Mouse (Mus musculus) lung, embryonic 15.5 days (tissue): ENCODE measurements at regions not wholly inside any gene's neighbourhood (a gene's known extent, or its start where the extent isn't known, plus 50 kb on each side); places are given as distances from the start of the nearest gene placed in this dataset.

ENCODE experiments used
- ATAC-seq: fragments of 200-750 bp; cut with Nextera tagmentation; 2 replicates; pipeline ENCODE4 v1.8.0; 2017; ENCODE audit warnings: moderate number of reproducible peaks, borderline replicate concordance; ENCODE audit not compliant: low FRiP score, low TSS enrichment; ENCODE audit errors: extremely low read depth
- H3K27ac ChIP-seq: fragments of 300-500 bp; sonication (generic); 2 replicates; pipeline ENCODE4 v1.5.1; 2015; ENCODE audit warnings: moderate library complexity, mild to moderate bottlenecking, inconsistent platforms
- H3K27me3 ChIP-seq: fragments of 300-500 bp; sonication (generic); 2 replicates; pipeline ENCODE4 v1.6.1; 2015; ENCODE audit warnings: inconsistent platforms
- H3K36me3 ChIP-seq: fragments of 300-500 bp; sonication (generic); 2 replicates; pipeline ENCODE4 v1.6.1; 2015; ENCODE audit warnings: inconsistent platforms
- H3K4me1 ChIP-seq: fragments of 300-500 bp; sonication (generic); 2 replicates; pipeline ENCODE4 v1.6.1; 2015; ENCODE audit warnings: inconsistent platforms
- H3K4me2 ChIP-seq: fragments of 300-500 bp; sonication (generic); 2 replicates; pipeline ENCODE4 v1.6.1; 2015; ENCODE audit warnings: inconsistent platforms, mild to moderate bottlenecking, moderate library complexity
- H3K4me3 ChIP-seq: fragments of 300-500 bp; sonication (generic); 2 replicates; pipeline ENCODE4 v1.5.1; 2015; ENCODE audit warnings: mild to moderate bottlenecking, inconsistent platforms
- H3K9ac ChIP-seq: fragments of 300-500 bp; sonication (generic); 2 replicates; pipeline ENCODE4 v1.6.1; 2015; ENCODE audit warnings: inconsistent platforms
- H3K9me3 ChIP-seq: fragments of 300-500 bp; sonication (generic); 2 replicates; pipeline ENCODE4 v1.6.1; 2016; ENCODE audit warnings: inconsistent platforms
- WGBS: fragments of 180-500 bp; shearing (Covaris S2); methylation state at CpG from one replicate; pipeline ENCODE4 v1.1.7; 2015; 5-methylcytosine and 5-hydroxymethylcytosine counted together

- Histone ChIP-seq H3K4me3 (no peak overlapping the region), H3K36me3 (no peaks in the 10 kb centered on the region)
- 32% methylated on average over 6 of the region's 6 CpGs for WGBS
Measured at GRCm38 (mm10) chr1:190393061-190393460, 222.5 kb upstream of the Prox1 start.

GRCm38 (mm10) chr1:190388853-190389252 lies 218.3 kb upstream of the Prox1 start:
- Histone ChIP-seq H3K36me3 (no peaks in the 10 kb centered on the region), H3K9ac (no peak overlapping the region), H3K9me3 (no peaks in the 10 kb centered on the region), H3K4me3 (no peak overlapping the region), H3K27me3 (no peaks in the 10 kb centered on the region), H3K27ac (no peak overlapping the region), H3K4me1 (no peaks in the 10 kb centered on the region), H3K4me2 (no peak overlapping the region)
- WGBS, result 88% methylated on average over 4 of the region's 4 CpGs
- ATAC-seq, result no peak

More at GRCm38 (mm10) chr1:190393061-190393460, 222.5 kb upstream of the Prox1 start:
- no peak overlapping the region for H3K4me2 ChIP-seq
- no peak overlapping the region for H3K27ac ChIP-seq
- no peaks in the 10 kb centered on the region for H3K4me1 ChIP-seq
- no peak for ATAC-seq
- H3K9me3 ChIP-seq, result no peaks in the 10 kb centered on the region
- H3K27me3 ChIP-seq, result no peaks in the 10 kb centered on the region
- H3K9ac ChIP-seq, result no peak overlapping the region

GRCm38 (mm10) chr1:190384555-190384954 lies 214.0 kb upstream of the Prox1 start:
- Histone ChIP-seq H3K9me3 (no peaks in the 10 kb centered on the region), H3K9ac (no peak overlapping the region), H3K4me1 (no peaks in the 10 kb centered on the region), H3K4me2 (no peak overlapping the region), H3K36me3 (no peaks in the 10 kb centered on the region), H3K27ac (no peak overlapping the region), H3K4me3 (no peak overlapping the region), H3K27me3 (no peaks in the 10 kb centered on the region; the same call in 1 of the 2 replicates)
- ATAC-seq, result no peak
- WGBS, result 84% methylated on average over 12 of the region's 12 CpGs

- Histone ChIP-seq H3K4me1 (no peaks in the 10 kb centered on the region), H3K27me3 (no peaks in the 10 kb centered on the region; the same call in 1 of the 2 replicates), H3K36me3 (no peaks in the 10 kb centered on the region), H3K4me3 (no peak overlapping the region), H3K9me3 (no peaks in the 10 kb centered on the region), H3K4me2 (no peak overlapping the region), H3K27ac (no peak overlapping the region), H3K9ac (no peak overlapping the region)
- no peak for ATAC-seq
- WGBS, result 58% methylated on average over 10 of the region's 10 CpGs
Measured at GRCm38 (mm10) chr1:190383256-190383838, 212.8 kb upstream of the Prox1 start.

GRCm38 (mm10) chr1:190380151-190380550 lies 209.6 kb upstream of the Prox1 start:
- H3K27me3 ChIP-seq, result no peaks in the 10 kb centered on the region; the same call in 1 of the 2 replicates
- no peak for ATAC-seq
- H3K9me3 ChIP-seq, result no peaks in the 10 kb centered on the region
- no peaks in the 10 kb centered on the region for H3K36me3 ChIP-seq
- no peak overlapping the region for H3K9ac ChIP-seq
- no peaks in the 10 kb centered on the region for H3K4me1 ChIP-seq
- no peak overlapping the region for H3K4me3 ChIP-seq
- 55% methylated on average over 10 of the region's 10 CpGs for WGBS
- H3K4me2 ChIP-seq, result no peak overlapping the region
- H3K27ac ChIP-seq, result no peak overlapping the region

GRCm38 (mm10) chr1:190375160-190375880 lies 204.8 kb upstream of the Prox1 start:
- 61% methylated on average over 22 of the region's 22 CpGs for WGBS
- ATAC-seq, result no peak
- Histone ChIP-seq H3K9me3 (no peaks in the 10 kb centered on the region), H3K4me1 (no peaks in the 10 kb centered on the region), H3K27ac (no peak overlapping the region), H3K9ac (no peak overlapping the region), H3K4me3 (no peak overlapping the region), H3K36me3 (no peaks in the 10 kb centered on the region), H3K27me3 (no peaks in the 10 kb centered on the region), H3K4me2 (no peak overlapping the region)

- no peaks in the 10 kb centered on the region for H3K36me3 ChIP-seq
- WGBS, result 30% methylated on average over 3 of the region's 3 CpGs
- H3K4me1 ChIP-seq, result no peaks in the 10 kb centered on the region
- no peak overlapping the region for H3K27ac ChIP-seq
- ATAC-seq, result no peak
- no peak overlapping the region for H3K9ac ChIP-seq
- no peaks in the 10 kb centered on the region for H3K9me3 ChIP-seq
- no peak overlapping the region for H3K4me2 ChIP-seq
- no peaks in the 10 kb centered on the region for H3K27me3 ChIP-seq
- H3K4me3 ChIP-seq, result no peak overlapping the region
Measured at GRCm38 (mm10) chr1:190374270-190374669, 203.8 kb upstream of the Prox1 start.

- no peaks in the 10 kb centered on the region for H3K36me3 ChIP-seq
- H3K9me3 ChIP-seq, result no peaks in the 10 kb centered on the region
- H3K4me2 ChIP-seq, result no peak overlapping the region
- no peak overlapping the region for H3K4me3 ChIP-seq
- no peaks in the 10 kb centered on the region for H3K27me3 ChIP-seq
- no peak for ATAC-seq
- H3K9ac ChIP-seq, result no peak overlapping the region
- H3K27ac ChIP-seq, result no peak overlapping the region
- WGBS, result 52% methylated on average over 8 of the region's 8 CpGs
- no peaks in the 10 kb centered on the region for H3K4me1 ChIP-seq
Measured at GRCm38 (mm10) chr1:190366631-190367030, 196.1 kb upstream of the Prox1 start.

GRCm38 (mm10) chr1:190365126-190365525 lies 194.6 kb upstream of the Prox1 start:
- Histone ChIP-seq H3K4me1 (no peaks in the 10 kb centered on the region), H3K27ac (no peak overlapping the region), H3K4me2 (no peak overlapping the region), H3K27me3 (no peaks in the 10 kb centered on the region), H3K36me3 (no peaks in the 10 kb centered on the region), H3K4me3 (no peak overlapping the region), H3K9ac (no peak overlapping the region), H3K9me3 (no peaks in the 10 kb centered on the region)
- ATAC-seq, result no peak
- 85% methylated on average over 11 of the region's 11 CpGs for WGBS

- 90% methylated on average over 5 of the region's 5 CpGs for WGBS
- Histone ChIP-seq H3K9me3 (no peaks in the 10 kb centered on the region), H3K36me3 (no peaks in the 10 kb centered on the region), H3K27me3 (no peaks in the 10 kb centered on the region), H3K4me2 (no peak overlapping the region), H3K4me3 (no peak overlapping the region), H3K27ac (no peak overlapping the region), H3K9ac (no peak overlapping the region), H3K4me1 (no peaks in the 10 kb centered on the region)
- no peak for ATAC-seq
Measured at GRCm38 (mm10) chr1:190360661-190361060, 190.1 kb upstream of the Prox1 start.

- no peak overlapping the region for H3K4me2 ChIP-seq
- H3K36me3 ChIP-seq, result no peaks in the 10 kb centered on the region
- no peak overlapping the region for H3K9ac ChIP-seq
- no peaks in the 10 kb centered on the region for H3K9me3 ChIP-seq
- 60% methylated on average over 5 of the region's 5 CpGs for WGBS
- no peaks in the 10 kb centered on the region for H3K27me3 ChIP-seq
- no peak overlapping the region for H3K27ac ChIP-seq
- no peak for ATAC-seq
- no peaks in the 10 kb centered on the region for H3K4me1 ChIP-seq
- no peak overlapping the region for H3K4me3 ChIP-seq
Measured at GRCm38 (mm10) chr1:190357779-190358178, 187.3 kb upstream of the Prox1 start.

- H3K27ac ChIP-seq, result no peak overlapping the region
- no peak for ATAC-seq
- no peaks in the 10 kb centered on the region for H3K36me3 ChIP-seq
- WGBS, result 76% methylated on average over 5 of the region's 5 CpGs
- no peak overlapping the region for H3K4me3 ChIP-seq
- H3K4me2 ChIP-seq, result no peak overlapping the region
- no peak overlapping the region for H3K9ac ChIP-seq
- H3K9me3 ChIP-seq, result no peaks in the 10 kb centered on the region
- H3K4me1 ChIP-seq, result no peaks in the 10 kb centered on the region
- no peaks in the 10 kb centered on the region for H3K27me3 ChIP-seq
Measured at GRCm38 (mm10) chr1:190347610-190348009, 177.1 kb upstream of the Prox1 start.
